Mouse (Mus musculus) ES-CJ7 (cell line): ENCODE measurements at regions not wholly inside any gene's neighbourhood (a gene's known extent, or its start where the extent isn't known, plus 50 kb on each side); places are given as distances from the start of the nearest gene placed in this dataset.

Experiments
- DNase-seq: peaks from one replicate; pipeline ENCODE4 v3.0.0; 2011; ENCODE audit warnings: low read depth, low spot score

GRCm38 (mm10) chr4:33686135-33686534 lies 238.3 kb upstream of the Cnr1 start:
- DNase-seq = no peak

- no peak for DNase-seq
Observed at GRCm38 (mm10) chr4:33687434-33687833, 237.0 kb upstream of the Cnr1 start.

GRCm38 (mm10) chr4:33693441-33693840 lies 231.0 kb upstream of the Cnr1 start:
- no peak for DNase-seq

- DNase-seq = no peak
Observed at GRCm38 (mm10) chr4:33696969-33697368, 227.4 kb upstream of the Cnr1 start.

GRCm38 (mm10) chr4:33702028-33702666 lies 222.2 kb upstream of the Cnr1 start:
- DNase-seq = no peak

GRCm38 (mm10) chr4:33705722-33706121 lies 218.7 kb upstream of the Cnr1 start:
- DNase-seq = no peak

GRCm38 (mm10) chr4:33706785-33707184 lies 217.6 kb upstream of the Cnr1 start:
- DNase-seq = peak; percentile 48

GRCm38 (mm10) chr4:33716475-33717117 lies 207.8 kb upstream of the Cnr1 start:
- no peak for DNase-seq

- DNase-seq = no peak
Observed at GRCm38 (mm10) chr4:33720972-33721371, 203.4 kb upstream of the Cnr1 start.

GRCm38 (mm10) chr4:33721971-33722370 lies 202.4 kb upstream of the Cnr1 start:
- DNase-seq = no peak

GRCm38 (mm10) chr4:33731837-33732236 lies 192.6 kb upstream of the Cnr1 start:
- DNase-seq = no peak

GRCm38 (mm10) chr4:33734923-33735322 lies 189.5 kb upstream of the Cnr1 start:
- no peak for DNase-seq

GRCm38 (mm10) chr4:33735442-33735966 lies 188.9 kb upstream of the Cnr1 start:
- DNase-seq = no peak

- no peak for DNase-seq
Observed at GRCm38 (mm10) chr4:33736061-33736701, 188.2 kb upstream of the Cnr1 start.

- DNase-seq = no peak
Observed at GRCm38 (mm10) chr4:33737337-33737736, 187.1 kb upstream of the Cnr1 start.

- no peak for DNase-seq
Observed at GRCm38 (mm10) chr4:33737859-33738417, 186.5 kb upstream of the Cnr1 start.

- DNase-seq = no peak
Observed at GRCm38 (mm10) chr4:33739211-33739904, 185.0 kb upstream of the Cnr1 start.

- no peak for DNase-seq
Observed at GRCm38 (mm10) chr4:33740982-33741381, 183.4 kb upstream of the Cnr1 start.

- no peak for DNase-seq
Observed at GRCm38 (mm10) chr4:33745180-33745579, 179.2 kb upstream of the Cnr1 start.

GRCm38 (mm10) chr4:33747316-33747895 lies 177.0 kb upstream of the Cnr1 start:
- DNase-seq = no peak

- DNase-seq = no peak
Observed at GRCm38 (mm10) chr4:33767721-33768120, 156.7 kb upstream of the Cnr1 start.
